Mouse (Mus musculus): ENCODE measurements around the gene Sh3d21.
"Not testable (repeated sequence)": the region's sequence is repeated elsewhere in the genome, so short reads cannot be mapped to it uniquely, and the experiment has no call there.

Gene Sh3d21

DNA sequence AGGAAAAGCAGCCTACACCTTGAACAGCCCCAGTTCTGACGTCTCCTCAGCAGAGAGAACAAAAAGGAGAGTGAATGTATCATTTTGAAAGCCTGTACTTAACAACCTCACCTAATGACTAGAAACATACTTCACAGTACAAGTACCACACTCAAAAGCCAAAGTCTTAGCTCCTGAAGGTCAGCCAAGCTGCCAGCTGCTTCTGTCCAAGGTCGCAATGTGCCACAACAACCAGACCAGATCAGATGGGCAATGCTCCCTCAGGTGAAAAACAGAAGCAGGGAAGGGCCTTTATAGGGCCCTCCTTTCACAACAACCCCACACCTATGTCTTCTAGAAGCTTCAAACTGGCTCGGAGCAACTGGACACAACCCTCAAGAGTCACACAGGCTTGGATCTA lies 2.8 kb upstream of the Sh3d21 start:
- DNase-seq: no peak

- not testable (repeated sequence) for DNase-seq
Observed at GRCm38 (mm10) chr4:126165092-126165491, 1.8 kb upstream of the Sh3d21 start.

DNA sequence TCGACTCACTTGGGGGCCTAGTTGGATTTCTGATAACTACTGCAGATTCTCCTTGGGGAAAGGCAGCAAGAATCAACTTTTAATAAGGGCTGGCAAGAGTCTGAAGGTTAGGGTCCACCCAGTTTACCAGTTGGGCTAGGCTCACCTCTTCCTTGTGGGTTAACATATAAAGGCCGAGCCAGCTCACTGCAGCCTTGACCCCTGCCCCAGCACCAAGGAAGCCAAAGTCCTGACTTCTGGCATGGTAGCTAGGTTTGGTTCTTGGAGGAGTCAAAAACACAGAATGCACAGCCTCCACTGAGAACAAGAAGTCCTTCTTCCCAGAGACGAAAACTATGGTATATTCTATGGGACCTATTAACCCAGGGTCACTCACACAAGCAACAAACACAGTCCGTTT lies 394 bp upstream of the Sh3d21 start:
- no peak for DNase-seq

- peak; percentile 85 for DNase-seq
Observed at GRCm38 (mm10) chr4:126162544-126163066, 686 bp downstream of the Sh3d21 start.

- no peak for DNase-seq
Observed at GRCm38 (mm10) chr4:126161986-126162385, 1.3 kb downstream of the Sh3d21 start.

DNA sequence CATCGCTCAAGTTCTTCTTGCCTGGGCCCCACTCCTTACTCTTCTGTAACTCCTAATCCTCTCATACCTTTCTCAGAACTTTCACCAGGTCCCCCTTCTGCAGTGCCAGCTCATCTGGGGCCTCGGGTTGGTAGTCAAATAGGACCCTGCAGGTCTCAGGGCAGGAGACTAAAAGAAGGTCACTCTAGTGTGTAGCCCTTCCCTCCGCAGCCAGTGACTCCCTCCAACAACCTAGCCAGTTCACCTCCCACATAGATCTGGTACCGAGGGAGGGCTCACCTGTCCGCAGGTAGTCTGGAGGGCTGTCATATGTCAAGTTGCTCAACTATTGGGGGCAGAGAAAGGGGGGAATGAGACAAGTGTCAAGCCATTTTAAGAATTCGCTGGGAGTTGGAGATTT lies 1.8 kb downstream of the Sh3d21 start:
- DNase-seq: no peak

DNA sequence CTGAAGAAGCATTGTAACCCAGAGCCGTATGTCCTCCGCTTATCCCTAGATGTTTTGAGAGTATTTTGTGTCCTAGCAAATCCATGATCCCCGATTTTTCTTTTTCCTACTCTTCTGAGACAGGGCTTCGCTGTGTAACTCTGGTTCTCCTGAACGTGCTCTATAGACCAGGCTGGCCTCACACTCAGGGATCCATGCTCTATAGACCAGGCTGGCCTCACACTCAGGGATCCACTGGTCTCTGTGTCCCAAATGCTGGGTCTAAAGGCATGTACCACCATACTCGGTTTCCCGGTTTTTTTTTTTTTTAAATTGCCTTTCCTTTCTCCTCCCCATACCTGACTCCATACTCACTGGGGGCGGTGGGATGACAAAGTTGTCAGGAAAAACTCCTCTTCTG lies 2.3 kb downstream of the Sh3d21 start:
- DNase-seq: no peak

GRCm38 (mm10) chr4:126159455-126159854 lies 3.8 kb downstream of the Sh3d21 start:
- DNase-seq: no peak

DNA sequence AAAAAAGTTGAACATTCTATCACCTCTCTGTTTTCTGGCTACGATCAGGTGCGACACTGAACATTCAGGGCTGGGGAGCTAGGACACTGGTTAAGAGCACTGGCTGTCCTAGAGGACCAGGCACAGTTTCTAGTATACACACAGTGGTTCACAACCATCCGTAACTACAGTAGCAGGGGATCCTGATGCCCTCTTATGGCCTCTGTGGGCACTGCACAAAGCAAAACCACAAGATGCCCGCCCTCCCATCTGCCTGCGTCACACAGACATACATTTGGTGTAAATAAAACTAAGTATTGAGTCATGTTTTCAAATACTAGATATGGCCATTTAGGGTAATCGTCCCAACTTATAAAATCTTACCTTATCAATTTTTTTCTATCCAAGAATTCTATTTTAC lies 5.7 kb downstream of the Sh3d21 start:
- no peak for DNase-seq

DNA sequence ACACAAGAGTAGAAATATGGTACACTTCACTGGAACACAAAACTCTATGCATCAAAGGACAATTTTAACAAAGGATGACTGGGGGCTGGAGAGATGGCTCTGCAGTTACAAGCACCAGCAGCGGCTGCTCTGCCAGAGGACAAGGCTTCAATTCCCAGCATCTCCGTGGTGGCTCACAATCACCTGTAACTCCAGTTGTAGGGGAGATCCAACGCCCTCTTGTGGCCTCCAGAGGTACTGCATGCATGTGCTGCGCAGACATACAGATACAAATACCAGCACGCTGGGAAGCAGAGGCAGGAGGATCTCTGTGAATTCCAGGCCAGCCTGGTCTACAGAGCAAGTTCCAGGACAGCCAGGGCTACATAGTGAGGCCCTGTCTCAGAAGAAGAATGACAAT lies 6.7 kb downstream of the Sh3d21 start:
- no peak for DNase-seq

- DNase-seq: no peak
Observed at GRCm38 (mm10) chr4:126155869-126156268, 7.4 kb downstream of the Sh3d21 start.

DNA sequence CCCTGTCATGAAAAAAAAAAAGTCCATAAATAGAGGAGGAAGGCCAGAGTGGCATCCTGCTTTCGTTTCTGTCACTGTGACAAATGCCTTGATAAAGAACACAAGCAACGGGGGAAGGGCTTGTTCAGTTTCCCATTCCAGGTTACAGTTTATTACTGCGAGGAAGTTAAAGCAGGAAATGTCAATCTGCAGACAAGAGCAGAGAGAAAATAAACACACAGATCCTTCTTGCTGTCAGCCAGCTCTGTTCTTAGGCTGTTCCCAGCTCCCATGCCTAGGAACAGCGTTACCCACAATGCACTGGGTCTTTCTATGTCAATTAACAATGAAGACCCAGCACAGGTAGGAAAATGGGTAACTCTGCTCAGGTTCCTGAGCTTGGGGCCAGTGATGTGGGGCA lies 8.1 kb downstream of the Sh3d21 start:
- no peak for DNase-seq

DNA sequence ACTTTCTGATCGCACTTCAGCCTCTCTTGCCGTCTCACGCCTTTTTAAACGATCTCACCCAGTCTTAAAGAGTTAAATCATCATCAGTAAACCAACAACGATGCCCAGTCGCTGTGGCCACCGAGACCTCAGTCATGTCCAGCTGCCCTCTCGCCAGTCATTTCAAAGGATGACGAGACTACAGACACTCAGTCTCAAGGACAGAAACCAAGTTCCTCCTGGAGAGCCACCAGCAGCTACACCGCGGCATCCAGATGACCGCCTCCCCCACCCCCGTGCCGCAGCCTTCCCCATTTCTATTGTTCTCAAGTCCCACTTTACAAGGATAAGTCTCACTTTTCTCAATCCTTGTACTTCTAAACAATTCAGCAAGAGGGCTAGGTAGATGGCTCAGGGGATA lies 10.4 kb downstream of the Sh3d21 start:
- no peak for DNase-seq

- DNase-seq: no peak
Observed at GRCm38 (mm10) chr4:126151701-126152440, 11.4 kb downstream of the Sh3d21 start.

- DNase-seq: no peak
Observed at GRCm38 (mm10) chr4:126150949-126151320, 12.4 kb downstream of the Sh3d21 start.

GRCm38 (mm10) chr4:126150297-126150948 lies 12.9 kb downstream of the Sh3d21 start:
- no peak for DNase-seq

DNA sequence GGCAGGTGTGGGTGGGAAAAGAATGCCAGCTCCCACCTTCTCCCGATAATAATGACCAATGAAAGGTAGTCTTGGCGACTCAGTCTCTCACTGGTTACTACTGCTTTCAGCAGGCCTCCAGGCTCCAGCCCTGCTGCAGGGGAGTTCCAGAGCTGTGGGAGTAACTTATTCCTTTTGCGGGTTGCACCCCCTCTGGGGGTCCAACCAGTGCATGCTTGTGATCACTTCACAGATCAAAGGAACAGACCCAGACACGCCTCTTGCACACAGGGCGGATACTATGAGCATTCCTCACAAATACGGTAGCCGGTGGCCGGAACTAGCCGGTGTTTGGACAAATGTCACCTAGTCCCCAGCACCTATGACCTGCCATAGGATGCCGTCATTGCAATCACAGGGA lies 13.5 kb downstream of the Sh3d21 start:
- DNase-seq: no peak

GRCm38 (mm10) chr4:126149041-126149676 lies 14.1 kb downstream of the Sh3d21 start:
- no peak for DNase-seq

GRCm38 (mm10) chr4:126148161-126148961 lies 14.9 kb downstream of the Sh3d21 start:
- no peak for DNase-seq

DNA sequence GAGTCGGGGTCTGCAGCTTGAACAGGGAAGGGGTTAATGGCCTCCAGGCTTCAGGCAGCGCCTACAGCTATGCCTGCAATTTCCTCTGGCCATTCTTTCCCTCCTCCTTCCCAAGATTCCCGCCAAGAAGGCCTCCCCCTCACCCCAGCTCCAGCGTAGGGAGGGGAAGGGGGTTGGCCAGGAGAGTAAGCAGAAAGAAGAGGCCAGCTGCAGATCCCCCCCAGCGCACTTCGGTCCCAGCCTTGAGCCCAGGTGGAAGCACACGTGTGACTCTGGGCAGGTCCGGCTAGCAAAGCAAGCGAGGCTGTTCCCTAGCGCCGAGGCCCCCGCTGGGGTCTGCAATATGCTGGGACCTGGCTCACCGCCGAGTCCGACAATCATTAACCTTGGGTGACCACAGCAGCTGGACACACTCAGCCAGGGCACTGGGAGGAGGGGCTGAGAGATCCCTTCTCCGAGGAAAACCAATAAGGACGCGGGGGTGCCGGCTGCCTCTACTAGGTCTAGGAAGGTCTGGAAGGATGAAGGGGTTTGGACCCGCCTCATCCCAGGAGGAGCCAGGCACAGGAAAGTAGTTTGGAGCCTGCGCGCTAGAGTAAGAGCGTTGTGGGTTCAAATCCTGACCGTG lies 15.6 kb downstream of the Sh3d21 start, which contains the start of gene Eva1b:
Eva1b (plus strand) TSS at position 212 of the 628 bp plus-strand sequence.
- no peak for DNase-seq

GRCm38 (mm10) chr4:126146974-126147532 lies 16.2 kb downstream of the Sh3d21 start:
- no peak for DNase-seq

DNA sequence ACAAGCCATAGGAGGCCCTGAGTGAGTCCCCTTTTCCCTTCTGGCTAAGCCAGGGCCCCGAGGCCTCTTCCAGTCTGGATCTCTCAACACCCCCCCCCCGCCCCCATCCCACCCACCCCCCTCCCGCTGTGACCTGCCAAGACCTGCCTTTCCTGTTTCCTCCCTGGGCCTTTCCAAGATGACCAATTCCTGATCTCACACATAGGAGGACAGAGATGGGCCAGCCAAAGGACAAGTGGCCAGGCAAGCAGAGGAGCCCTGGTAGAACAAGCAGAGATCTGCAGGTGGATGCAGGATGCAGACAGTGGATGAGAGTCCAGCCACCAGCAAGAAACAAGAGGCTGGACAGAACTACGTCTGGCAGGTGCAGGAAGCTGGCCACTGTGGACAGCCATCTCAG lies 17.9 kb downstream of the Sh3d21 start:
- no peak for DNase-seq
